9 mouse cellular contexts compared by ENCODE assay signal in the genomic region with DNA sequence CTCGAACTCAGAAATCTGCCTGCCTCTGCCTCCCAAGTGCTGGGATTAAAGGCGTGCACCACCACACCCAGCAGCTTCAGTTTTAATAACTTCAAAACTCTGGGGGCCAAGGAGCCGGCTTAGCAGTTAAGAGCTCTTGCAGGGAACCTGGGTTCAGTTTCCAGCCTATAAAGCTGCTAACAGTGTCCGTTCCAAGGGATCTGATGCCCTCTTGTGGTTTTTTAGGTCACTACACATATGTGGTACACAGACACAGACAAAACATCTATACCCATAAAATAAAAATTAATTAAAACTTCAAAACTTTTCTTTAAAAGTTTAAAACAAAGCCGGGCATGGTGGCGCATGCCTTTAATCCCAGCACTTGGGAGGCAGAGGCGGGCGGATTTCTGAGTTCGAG. TPM values are rescaled to one million over a fixed set of nuclear protein-coding genes. Genes with fewer than 3 reads are reported as not detected.
DNase-seq lines count a peak whose midpoint lies in the region; ATAC-seq lines count a peak whose summit lies in the region.
"Had no signal": no experiment of that assay in that cellular context is flagged by ENCODE, and none has a peak within 500 bp of the region (broad histone marks: within the 10 kb centered on the region; RNA-seq: fewer than 3 reads in every experiment).

No protein-coding gene starts in this region.

- H3K4me2 ChIP-seq in heart, embryonic 11.5 days = no peak overlapping the region

- H3K9ac ChIP-seq in heart, embryonic 11.5 days (ENCODE audit: low read depth, low read length) = no peak overlapping the region

- ATAC-seq in heart, embryonic 11.5 days (replicated peaks; ENCODE audit: insufficient number of reproducible peaks, low FRiP score, low TSS enrichment) = no peak

- H3K27ac ChIP-seq in heart, embryonic 11.5 days (ENCODE audit: low read depth, low read length) = no peak overlapping the region

- no peaks in the 10 kb centered on the region for H3K36me3 ChIP-seq in heart, embryonic 11.5 days (ENCODE audit: control insufficient read depth, insufficient read depth, low read length)

- H3K4me1 ChIP-seq in heart, embryonic 11.5 days (ENCODE audit: control insufficient read depth, insufficient read depth, low read length) = no peaks in the 10 kb centered on the region

- no peak overlapping the region for H3K4me3 ChIP-seq in heart, embryonic 11.5 days (ENCODE audit: low read depth, low read length)

- no peaks in the 10 kb centered on the region for H3K27me3 ChIP-seq in heart, embryonic 11.5 days (ENCODE audit: control insufficient read depth, insufficient read depth, low read length)

- WGBS in heart, embryonic 11.5 days (ENCODE audit: insufficient replicate concordance) = 49% methylated on average over 9 of the region's 9 CpGs

- peak; percentile 14 for DNase-seq in heart, adult 8-10 months (ENCODE audit: low spot score)
- peak; percentile 32 for DNase-seq in right cerebral cortex, adult 18-20 months
- DNase-seq in right cerebral cortex, postnatal 4 days = no peak
- DNase-seq in c-Kit-positive CD71-positive TER-119-positive erythroid progenitor cells, embryonic 14.5 days (ENCODE audit: low spot score) = peak; percentile 61
- DNase-seq in kidney, adult 9 months = peak; percentile 42
- peak; percentile 23 for DNase-seq in retina, adult 2 months (ENCODE audit: low read depth, low spot score)
- no peak for DNase-seq in testis, postnatal 10 days (ENCODE audit: low spot score)

- H3K9me3 ChIP-seq in heart, embryonic 11.5 days (replicated peaks; ENCODE audit: control insufficient read depth, low read length) = no peaks in the 10 kb centered on the region

RNA-seq across cellular contexts. Expression of a gene that starts 27.3 kb away (rescaled TPM):
- 10 to 100 TPM; 25.5 to 44.1 (median 28.0) TPM for total RNA-seq in heart, adult 8-10 months (2022)
- 181 and 200 TPM in 2 replicates for polyA plus RNA-seq in heart, embryonic 11.5 days (2014; fragmentation: Nextera tagmentation; extraction: Ambion mirVana)

RNA-seq across cellular contexts. Expression of a gene that starts 37.4 kb away (rescaled TPM):
- total RNA-seq in heart, adult 8-10 months (2022) = 100 to 1,000 TPM; 719 to 848 (median 777) TPM
- 234 and 249 TPM in 2 replicates for polyA plus RNA-seq in heart, embryonic 11.5 days (2014; fragmentation: Nextera tagmentation; extraction: Ambion mirVana)

RNA-seq across cellular contexts. Expression of a gene that starts 48.1 kb away (rescaled TPM):
- under 1 TPM; 0.20 to 0.78 (median 0.58) TPM for total RNA-seq in heart, adult 8-10 months (2022)
- 0.58 and 1.1 TPM in 2 replicates for polyA plus RNA-seq in heart, embryonic 11.5 days (2014; fragmentation: Nextera tagmentation; extraction: Ambion mirVana)

RNA-seq across cellular contexts. Expression of a gene that starts 51.9 kb away (rescaled TPM):
- total RNA-seq in heart, adult 8-10 months (2022) = not detected
- not detected in 2 replicates for polyA plus RNA-seq in heart, embryonic 11.5 days (2014; fragmentation: Nextera tagmentation; extraction: Ambion mirVana)
- polyA plus RNA-seq: spleen, adult 2 months had no signal

Comparison
In these comparisons a context has a peak if more than half of its experiments do, and no peak if none do; other contexts are left out.
1. DNase-seq: peak in heart, adult 8-10 months (single experiment), right cerebral cortex, adult 18-20 months (single experiment), c-Kit-positive CD71-positive TER-119-positive erythroid progenitor cells, embryonic 14.5 days (single experiment), kidney, adult 9 months (single experiment) and retina, adult 2 months (single experiment); none in right cerebral cortex, postnatal 4 days (single experiment) and testis, postnatal 10 days (single experiment).